Mouse (Mus musculus) frontal cortex, postnatal 14 days (tissue): Measurements from ENCODE around the gene Gfra4.
"Not testable (repeated sequence)": the region's sequence is repeated elsewhere in the genome, so short reads cannot be mapped to it uniquely, and the experiment has no call there.

Experiments used
- DNase-seq, 2 experiments: peaks; one replicate each; pipeline ENCODE4 v3.0.0; 2022; ENCODE audit warnings: low spot score in 2 of 2

Gene Gfra4

DNA sequence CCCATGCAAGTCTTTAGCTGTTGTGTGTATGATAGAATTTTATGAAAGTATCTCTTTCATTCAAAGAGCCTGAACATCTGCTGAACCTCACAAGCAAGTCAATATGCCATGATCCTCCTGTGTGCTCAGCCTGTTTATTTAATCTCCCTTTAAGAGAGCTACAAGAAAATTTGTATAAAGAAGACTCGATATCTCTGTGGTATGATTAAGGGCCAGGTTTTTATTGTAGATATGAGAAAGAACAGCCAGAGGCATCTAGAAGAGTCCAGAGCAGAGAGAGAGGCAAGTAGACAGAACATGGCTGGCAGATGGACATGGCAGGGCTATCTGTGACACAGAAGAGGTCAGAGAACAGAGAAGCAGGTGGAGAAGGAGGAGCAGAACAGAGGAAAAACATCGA lies 3.1 kb upstream of the Gfra4 start:
- no peak for DNase-seq

DNA sequence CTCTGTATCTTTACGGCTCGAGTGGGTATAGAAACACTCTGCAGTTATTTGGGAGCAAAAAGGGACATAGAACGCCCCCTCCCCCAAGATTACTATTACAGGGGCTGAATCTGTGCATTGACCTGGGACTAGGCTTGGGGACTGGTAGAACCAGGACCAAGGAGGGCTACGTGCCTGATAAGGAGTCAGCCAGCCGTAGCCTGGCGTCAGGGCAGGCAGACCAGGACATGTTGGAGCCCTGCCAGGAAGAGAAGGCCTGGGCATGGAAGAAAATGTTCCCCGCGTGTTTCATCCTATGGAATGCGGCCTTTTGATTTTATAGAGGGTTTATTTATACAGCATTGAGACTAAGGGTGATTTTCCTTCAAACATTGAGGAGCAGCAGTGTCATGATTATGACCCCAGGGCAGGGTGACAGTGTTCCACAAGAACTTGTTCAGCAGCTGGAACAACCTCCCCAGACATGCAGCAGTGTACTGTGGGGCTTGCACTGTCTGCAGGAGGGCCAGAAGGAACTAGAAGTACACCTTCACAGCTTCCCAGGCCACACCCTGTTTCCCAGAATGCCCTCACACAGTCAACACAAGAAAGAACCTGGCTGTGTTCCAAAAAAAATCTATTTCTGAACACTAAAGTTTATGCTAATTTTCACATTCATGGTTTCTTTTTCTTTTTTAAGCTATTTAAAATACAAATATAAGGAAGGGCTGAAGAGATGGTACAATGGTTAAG lies 2.3 kb upstream of the Gfra4 start:
- DNase-seq, result no peak

DNA sequence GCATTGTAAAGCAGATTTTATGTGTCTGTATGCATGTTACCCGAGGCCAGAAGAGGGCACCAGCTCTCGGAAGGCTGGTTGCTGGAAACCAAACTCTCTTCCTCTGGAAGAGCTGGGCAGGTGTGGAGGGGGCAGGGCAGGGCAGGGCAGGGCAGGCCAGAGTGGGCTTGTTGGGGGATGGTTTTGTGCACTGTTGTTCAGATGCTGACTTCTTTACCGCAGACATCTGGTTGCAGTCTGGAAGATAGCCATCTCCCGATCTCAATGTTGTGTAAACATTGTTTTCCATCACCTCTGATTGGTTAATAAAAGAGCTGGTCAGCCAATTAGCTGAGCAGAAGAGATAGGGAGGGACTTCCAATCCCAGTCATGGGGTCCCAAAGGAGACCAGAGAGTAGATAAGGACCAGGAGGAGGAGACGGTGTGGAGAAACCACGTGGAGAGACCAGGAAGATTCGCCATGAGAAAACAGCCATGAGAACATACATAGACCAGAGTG lies 1.5 kb upstream of the Gfra4 start:
- no peak for DNase-seq

DNA sequence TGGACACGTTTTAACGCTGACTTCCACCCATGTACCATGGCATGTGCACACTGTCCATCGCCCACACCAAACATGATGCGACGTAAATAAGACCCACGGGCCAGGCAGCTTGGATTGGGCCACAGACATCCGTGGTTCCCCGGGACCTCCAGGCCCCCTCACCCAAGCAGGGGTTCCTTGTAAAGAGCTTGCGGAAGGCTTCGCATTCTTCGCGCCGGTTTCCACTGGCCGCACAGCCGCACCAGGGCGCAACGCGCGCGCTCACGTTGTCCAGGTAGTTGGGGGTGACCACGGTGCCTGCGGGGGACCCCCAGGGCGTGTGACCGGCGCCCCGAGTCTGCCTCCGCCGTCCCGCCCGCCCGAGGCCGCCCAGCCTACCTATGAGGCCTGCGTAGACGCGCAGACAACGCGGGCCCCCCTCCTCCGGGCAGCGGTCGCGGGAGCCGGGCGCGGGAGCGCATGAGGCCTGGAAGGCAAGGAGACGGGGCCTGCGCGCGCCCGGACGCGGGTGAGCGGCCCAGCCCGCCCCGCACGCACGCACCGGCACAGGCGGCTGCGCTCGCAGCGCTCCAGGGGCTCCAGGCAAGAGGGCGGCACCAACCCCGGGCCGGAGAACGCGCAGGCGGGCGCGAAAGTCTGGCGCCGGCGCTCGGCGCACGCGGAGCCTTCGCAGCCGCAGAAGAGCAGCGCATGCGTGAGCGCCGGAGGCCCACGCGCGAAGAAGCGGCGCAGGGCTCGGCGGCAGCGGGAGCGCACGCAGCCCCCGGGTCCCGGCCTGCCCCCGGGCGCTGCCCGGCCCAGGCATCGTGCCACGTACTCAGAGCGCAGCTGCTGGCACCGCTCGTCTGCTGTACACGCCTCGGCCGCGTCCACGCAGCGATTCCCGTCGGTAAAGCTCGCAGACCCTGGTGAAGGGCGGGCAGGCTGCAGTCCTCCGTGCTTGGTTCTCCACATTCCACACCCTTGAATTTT lies 1.7 kb downstream of the Gfra4 start:
- DNase-seq, result peak; percentile 61 to 72

DNA sequence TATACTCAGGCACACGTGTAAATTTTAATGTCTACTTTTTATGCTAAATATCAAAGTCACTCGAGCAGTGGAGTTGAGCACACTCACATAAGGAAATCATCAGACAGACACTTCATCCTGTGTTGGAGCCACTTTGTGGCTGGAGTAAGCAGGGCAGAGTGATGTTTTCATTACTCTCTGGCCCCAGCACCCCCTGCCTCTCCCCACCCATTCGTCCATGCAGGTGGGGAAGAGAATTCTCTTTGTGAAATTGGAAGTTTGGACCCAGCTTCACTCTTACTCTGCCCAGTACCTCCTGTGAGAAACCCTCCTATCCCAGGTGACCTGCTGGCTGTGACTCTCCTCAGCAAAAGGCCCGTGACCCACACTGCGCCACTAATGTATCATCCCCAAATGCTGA lies 4.2 kb downstream of the Gfra4 start:
- no peak for DNase-seq

DNA sequence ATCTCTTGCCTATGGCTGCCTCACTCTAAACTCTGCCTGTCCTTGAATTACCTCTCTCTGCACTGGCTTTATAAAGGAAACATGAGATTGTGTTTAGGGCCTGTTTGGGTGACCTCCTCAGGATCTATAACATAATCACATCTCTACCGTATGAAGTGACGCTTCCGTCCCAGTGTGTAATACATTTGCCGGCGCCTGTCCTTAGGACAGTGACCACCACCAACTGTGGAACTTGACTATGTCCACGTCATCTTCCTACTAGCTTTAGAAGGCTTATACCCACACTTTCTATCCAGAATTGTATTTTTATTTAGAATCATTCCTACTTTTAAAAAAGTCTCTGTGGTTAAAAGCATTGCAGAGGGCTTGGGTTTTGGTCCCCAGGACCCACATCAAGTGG lies 4.7 kb downstream of the Gfra4 start:
- DNase-seq, result no peak

DNA sequence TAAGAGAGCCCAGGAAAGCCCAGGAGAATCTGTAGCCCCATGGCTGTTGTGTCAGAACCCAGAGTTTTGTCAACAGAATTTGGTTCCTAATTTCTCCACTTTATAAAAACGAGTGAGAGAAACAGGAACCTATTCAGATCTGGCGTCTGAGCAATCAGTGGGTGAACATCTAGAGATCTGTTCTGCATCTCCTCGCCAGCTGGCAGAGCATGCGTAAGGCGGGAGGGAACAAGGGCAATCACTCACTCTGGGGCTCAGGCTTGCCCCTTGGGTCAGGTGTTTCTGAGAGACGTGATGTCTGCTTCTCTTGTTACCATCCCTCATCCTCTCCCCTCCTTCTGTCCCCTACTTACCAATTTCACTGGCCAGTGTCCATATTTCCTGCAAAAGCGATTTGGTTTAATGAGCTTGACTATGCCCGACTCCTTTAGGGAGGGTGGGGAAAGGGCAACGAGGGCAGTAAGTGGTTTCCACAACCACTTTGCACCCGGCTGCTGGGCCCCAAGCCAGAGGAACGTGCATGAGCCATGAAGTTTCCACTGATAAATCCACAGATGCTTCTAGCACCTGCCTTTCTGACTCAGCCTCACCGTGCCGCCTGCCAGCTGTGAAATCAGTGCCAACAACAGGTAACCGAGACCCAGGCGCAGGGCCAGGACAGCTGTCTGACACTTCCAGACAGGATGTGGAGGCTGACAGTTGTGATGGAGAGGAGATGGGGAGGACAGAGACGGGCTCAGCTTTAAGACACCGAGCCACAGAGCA lies 5.5 kb downstream of the Gfra4 start:
- no peak for DNase-seq

DNA sequence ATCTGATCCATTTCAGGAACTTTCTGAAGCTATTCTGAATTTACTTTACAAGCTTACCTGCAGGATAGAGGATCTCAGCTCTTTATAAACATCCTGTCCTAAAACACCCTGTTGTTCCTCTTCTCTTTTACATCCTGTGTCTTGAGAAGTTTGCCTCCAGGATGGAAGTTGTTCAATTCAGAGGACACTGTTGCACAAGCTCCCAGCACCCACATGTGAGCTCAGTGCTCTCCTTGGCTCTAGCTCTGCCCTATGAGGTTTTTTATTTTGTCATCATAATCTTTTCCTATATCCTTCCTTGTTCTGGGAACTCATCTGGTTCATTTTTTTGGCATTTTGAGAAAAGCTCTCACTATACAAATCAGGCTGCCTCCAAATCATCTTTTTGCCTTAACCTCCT lies 6.1 kb downstream of the Gfra4 start:
- DNase-seq, result no peak

DNA sequence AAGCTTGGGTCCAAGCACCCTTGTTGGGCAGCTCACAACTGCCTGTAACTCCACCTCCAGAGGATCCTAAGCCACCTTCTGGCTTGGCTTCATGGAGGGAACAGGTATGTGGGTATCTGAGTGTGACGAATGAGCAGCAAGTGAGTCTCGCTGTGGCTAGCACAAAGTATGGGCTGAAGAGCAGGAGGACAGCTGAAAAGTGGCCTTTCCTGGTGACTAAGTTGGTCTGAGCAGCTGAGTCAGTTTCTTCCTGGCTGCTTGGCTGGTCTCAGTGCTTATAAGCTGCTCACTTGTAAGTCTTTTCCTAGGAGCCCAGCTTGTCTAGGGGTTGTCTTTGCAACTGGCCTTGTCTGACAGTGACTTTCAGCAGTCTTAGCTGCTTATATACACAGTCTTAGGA lies 6.5 kb downstream of the Gfra4 start:
- DNase-seq, result no peak

DNA sequence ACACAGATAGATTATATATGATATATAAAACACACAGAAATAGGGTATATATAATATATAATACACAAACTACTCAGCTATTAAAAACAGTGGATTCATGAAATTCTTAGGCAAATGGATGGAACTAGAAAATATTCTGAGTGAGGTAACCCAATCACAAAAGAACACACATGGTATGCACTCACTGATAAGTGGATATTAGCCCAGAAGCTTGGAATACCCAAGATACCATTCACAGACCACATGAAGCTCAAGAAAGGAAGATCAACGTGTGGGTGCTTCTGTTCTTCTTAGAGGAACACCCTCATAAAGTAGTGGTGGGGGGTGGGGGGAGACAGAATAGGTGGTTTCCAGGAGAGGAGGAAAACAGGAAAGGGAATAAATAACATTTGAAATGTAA lies 11.5 kb downstream of the Gfra4 start:
- DNase-seq, result not testable (repeated sequence)

DNA sequence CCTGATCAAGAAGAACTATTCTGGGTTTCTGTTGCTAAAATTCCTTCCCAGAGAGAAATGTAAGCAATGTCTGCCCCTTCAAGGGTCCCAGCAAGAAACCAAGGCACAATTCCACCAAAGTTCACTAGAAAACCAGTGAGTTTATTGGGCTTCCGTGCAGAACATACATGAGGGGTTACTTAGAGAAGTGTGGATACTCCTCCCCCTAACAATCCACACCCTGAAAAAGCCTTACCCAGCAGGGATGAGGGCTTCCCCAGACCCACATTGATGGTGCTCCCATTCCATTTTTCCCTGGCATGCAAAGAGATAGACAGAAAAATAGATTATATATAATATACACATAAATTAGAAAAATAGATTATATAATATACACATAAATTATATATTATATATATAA lies 11.9 kb downstream of the Gfra4 start:
- DNase-seq, result no peak

DNA sequence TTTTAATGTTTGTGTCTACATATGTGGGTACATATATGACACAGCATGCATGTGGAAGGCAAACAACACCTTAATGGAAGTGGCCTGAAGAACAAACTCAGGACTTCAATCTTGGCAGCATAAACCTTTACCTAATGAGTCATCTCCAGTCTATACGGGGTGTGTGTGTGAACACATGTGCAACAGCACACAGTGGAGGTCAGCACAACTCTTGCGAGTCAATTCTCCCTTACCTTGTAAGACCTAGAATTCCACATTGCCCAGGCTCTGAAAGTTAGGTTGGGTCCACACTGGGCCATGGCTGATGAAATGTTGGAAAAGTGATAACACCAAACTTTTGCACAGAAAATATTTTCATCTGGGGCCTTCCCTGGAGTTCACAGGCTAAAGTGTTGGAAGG lies 12.3 kb downstream of the Gfra4 start:
- no peak for DNase-seq

DNA sequence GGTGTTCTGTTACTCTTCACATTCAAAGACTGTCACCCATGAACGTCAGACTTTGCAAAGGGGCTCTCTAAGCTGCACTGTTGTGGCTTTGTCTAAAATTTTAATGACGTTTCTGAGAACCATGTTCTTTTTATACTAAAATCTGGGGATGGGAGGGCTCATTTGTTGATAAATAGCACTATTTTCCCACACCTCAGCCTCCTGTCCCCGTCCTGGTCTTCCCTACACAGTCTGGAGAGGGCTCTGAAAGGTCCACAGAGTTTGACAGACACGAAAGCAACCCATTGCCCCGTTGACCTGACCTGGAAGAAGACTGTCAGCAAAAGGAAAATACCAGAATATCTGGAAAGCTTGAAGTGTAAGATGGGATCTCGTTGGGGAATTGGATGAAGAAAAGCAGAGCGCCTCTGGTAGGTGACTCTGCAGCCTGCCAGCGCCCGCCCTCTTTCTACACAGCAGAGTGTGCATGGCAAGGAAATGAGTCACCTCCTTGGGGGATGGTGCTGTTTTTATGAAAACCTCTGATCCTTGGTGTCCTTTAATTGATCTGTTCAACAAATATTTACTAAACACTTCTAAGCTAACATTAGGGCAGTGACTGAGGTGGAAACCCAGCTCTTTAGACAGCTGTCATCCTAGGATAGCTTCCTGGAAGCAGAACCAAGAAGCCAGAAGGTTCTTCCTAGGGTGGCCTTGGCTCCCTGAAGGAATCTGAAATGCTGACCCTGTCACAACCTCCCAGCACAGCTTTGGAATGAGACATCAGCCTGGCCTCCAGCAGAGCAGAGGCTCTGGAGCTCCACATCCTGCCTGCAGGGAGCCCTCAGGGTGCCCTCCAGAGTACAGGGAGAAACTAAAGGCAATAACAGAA lies 13.6 kb downstream of the Gfra4 start:
- no peak for DNase-seq

DNA sequence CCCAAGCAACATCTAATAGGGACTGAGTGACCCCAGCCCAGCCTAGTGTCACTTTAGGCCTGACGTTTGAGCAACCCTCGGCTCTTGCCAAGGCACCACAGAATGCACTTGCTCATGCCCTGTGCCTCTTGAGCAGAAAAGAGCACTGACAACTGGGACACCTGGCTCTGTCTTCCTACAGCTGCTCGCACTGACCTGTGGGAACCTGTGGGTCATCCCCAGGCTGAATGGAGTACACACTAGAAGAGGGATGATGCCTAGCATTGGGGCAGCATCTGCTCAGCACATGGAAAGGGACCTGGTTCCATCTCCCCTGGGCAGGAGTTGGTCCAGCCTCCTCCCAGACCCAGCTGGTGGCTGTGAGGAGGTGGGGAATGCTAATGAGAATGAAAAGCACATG lies 15.9 kb downstream of the Gfra4 start:
- DNase-seq, result no peak

DNA sequence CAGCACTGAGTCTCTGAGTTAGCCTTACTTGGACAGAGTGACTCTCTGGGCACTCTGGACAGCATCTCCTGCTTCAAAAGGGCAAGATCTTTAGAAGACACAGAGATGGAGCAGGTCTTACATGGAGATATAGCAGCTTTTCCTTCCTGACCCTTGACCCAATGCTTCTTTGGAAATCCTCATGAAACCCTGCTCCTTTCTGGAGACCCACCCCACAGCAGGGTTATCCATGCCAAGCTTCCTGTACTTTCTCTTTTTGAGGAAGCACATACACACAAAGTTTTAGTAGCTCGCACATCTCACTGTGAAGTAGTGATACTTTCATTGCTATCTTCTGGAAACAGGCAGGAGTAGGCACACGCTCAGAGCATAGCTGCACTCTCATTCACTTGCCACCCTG lies 17.7 kb downstream of the Gfra4 start:
- no peak for DNase-seq

DNA sequence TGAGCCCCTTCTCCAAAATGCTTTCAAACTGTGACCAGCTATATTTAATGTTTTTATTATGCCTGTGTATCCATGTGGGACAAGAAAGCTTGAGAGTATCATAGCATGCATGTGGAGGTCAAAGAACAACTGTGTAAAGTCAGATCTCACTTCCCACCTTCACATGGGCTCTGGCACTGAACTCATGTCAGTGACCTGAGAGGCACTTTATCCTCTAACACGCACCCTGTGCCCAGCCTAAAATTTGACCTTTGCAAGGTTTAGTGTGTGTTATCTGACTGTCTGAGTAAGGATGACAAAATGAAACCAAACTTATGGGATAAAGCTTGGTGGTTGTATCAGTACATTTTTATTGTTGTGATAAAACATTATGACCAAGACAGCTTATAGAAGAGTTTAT lies 32.3 kb downstream of the Gfra4 start:
- DNase-seq, result no peak

DNA sequence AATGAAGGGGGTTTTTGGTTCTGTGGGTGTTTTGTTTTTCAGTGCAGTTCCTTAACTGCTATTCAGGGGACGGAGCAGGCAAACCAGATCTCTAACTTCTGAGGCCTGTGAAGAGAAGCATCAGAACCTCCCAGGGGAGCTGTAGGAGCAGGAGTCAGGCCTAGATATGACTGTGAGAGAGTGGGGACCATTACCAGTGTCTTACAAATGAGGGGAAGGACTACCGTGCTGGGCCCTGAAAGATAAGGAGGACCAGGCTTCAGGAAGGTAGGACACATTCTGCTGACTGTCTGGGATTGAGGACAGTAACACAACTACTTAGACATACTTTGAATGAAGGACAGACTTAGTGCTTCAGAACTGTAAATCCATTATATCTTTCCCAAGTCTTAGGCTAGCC lies 33.8 kb downstream of the Gfra4 start:
- DNase-seq, result no peak

DNA sequence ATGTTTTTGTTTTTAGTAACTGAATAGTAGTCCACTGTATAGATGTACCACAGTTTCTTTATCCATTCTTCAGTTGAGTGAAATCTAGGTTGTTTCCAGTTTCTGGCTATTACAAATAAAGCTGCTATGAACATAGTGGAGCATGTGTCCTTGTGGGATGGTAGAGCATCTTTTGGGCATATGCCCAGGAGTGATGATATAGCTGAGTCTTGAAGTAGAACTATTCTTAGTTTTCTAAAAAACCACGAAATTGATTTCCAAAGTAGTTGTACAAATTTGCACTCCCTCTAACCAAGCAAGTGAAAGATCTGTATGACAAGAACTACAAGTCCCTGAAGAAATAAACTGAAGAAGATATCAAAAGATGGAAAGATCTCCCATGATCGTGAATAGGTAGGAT lies 50.1 kb downstream of the Gfra4 start:
- no peak for DNase-seq
